Mouse (Mus musculus): ENCODE measurements around the gene March2. TPM values are rescaled to one million over a fixed set of nuclear protein-coding genes. Genes with fewer than 3 reads are reported as not detected.
A peak's percentile ranks its signal among the peaks of the same experiment; 100 is the strongest.

The March2 gene
- total RNA-seq (2014; rRNA removed; ENCODE audit: low replicate concordance) (117 and 124 TPM in 2 replicates), polyA plus RNA-seq (2015; fragmentation: Nextera tagmentation; extraction: Ambion mirVana) (87.6 and 88.5 TPM in 2 replicates)

DNA sequence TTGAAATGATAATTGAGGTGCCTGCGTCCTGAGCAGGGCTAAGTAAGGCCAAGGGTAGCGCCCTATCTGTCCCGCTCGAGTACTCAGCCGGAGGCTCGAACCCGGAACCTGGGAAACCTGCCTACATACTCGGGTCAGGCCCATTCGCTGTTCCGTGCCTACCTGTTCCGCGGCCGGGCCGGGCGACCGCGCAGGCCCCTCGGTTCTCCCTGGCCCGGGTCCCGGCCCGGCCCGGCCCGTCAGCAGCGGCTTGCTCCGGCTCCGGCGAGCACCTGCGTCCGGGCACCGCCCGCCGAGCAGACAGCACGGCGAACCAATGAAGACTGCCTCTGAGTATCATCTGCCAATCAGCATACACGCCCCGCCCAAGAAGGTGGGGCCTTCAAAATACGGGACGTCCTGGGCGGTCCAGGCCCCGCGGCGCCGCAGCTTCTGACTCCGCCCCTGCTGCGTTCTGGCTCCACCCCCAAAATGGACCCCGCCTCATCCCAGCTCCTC, at the start of gene March2:
March2 (minus strand) TSS at position 287 of the 498 bp plus-strand sequence.
- H3K4me2 ChIP-seq (ENCODE audit: low read depth, low read length), result peak within 1 kb of the TSS; percentile 85
- DNase-seq (ENCODE audit: low spot score) (peak; percentile 98), ATAC-seq (ENCODE audit: insufficient read depth, low read depth) (peak; percentile 100)
- H3K9ac ChIP-seq (replicated peaks; ENCODE audit: low read depth, low read length), result peak within 1 kb of the TSS; percentile 86
- no peaks in the 10 kb centered on the region for H3K9me3 ChIP-seq (replicated peaks; ENCODE audit: control insufficient read depth, low read length)
- H3K4me3 ChIP-seq (ENCODE audit: low read depth, low read length), result peak within 1 kb of the TSS; percentile 98
- H3K4me1 ChIP-seq (ENCODE audit: control insufficient read depth, insufficient read depth), result peaks cover under 1% of the 10 kb centered on the region; the same call in 1 of the 2 replicates
- no peaks in the 10 kb centered on the region for H3K27me3 ChIP-seq (ENCODE audit: control insufficient read depth, insufficient read depth, low read length)
- WGBS, result under 1% methylated on average over 46 of the region's 46 CpGs
- H3K36me3 ChIP-seq (replicated peaks; ENCODE audit: control insufficient read depth, insufficient read depth, low read length), result no peaks in the 10 kb centered on the region
- H3K27ac ChIP-seq (ENCODE audit: low read depth), result peak within 1 kb of the TSS; percentile 74
- TF ChIP-seq EP300 (IDR thresholded peaks at IDR 0.05; ENCODE audit: low read depth) (0 out of 2 replicates have a peak, but pooled peaks have one; percentile 28), CTCF (IDR thresholded peaks at IDR 0.05; ENCODE audit: low read depth) (no peak)

DNA sequence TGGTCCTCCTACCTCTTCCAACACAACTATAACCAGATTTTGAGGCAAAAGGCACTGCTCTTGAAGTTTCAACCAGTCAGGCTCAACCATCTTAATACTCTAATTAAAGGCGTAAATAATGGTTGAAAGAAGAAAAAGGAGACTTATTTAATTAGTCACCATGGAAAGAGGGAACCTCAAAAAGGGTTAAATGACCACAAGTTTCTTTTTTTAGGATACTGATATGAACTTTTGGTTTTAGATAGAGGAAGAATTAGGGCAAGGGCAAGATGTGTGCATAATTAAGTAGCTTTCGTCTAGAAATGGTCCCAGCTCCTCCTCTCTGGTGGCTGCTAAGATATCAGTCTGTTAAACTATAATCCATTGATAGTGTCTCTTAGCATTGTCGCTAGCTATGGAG, 47.9 kb upstream of the March2 start:
- 68% methylated on average over 3 of the region's 3 CpGs for WGBS
- H3K27ac ChIP-seq (ENCODE audit: low read depth), result no peak overlapping the region
- ATAC-seq (ENCODE audit: insufficient read depth, low read depth), result no peak
- no peak overlapping the region for H3K9ac ChIP-seq (replicated peaks; ENCODE audit: low read depth, low read length)
- DNase-seq (ENCODE audit: low spot score), result no peak
- H3K9me3 ChIP-seq (replicated peaks; ENCODE audit: control insufficient read depth, low read length), result no peaks in the 10 kb centered on the region
- no peak for TF ChIP-seq CTCF (IDR thresholded peaks at IDR 0.05; ENCODE audit: low read depth)
- TF ChIP-seq EP300 (IDR thresholded peaks at IDR 0.05; ENCODE audit: low read depth), result no peak
- no peaks in the 10 kb centered on the region for H3K36me3 ChIP-seq (replicated peaks; ENCODE audit: control insufficient read depth, insufficient read depth, low read length)
- H3K4me1 ChIP-seq (ENCODE audit: control insufficient read depth, insufficient read depth), result no peaks in the 10 kb centered on the region
- H3K4me3 ChIP-seq (ENCODE audit: low read depth, low read length), result no peak overlapping the region
- no peaks in the 10 kb centered on the region for H3K27me3 ChIP-seq (ENCODE audit: control insufficient read depth, insufficient read depth, low read length)
- no peak overlapping the region for H3K4me2 ChIP-seq (ENCODE audit: low read depth, low read length)

DNA sequence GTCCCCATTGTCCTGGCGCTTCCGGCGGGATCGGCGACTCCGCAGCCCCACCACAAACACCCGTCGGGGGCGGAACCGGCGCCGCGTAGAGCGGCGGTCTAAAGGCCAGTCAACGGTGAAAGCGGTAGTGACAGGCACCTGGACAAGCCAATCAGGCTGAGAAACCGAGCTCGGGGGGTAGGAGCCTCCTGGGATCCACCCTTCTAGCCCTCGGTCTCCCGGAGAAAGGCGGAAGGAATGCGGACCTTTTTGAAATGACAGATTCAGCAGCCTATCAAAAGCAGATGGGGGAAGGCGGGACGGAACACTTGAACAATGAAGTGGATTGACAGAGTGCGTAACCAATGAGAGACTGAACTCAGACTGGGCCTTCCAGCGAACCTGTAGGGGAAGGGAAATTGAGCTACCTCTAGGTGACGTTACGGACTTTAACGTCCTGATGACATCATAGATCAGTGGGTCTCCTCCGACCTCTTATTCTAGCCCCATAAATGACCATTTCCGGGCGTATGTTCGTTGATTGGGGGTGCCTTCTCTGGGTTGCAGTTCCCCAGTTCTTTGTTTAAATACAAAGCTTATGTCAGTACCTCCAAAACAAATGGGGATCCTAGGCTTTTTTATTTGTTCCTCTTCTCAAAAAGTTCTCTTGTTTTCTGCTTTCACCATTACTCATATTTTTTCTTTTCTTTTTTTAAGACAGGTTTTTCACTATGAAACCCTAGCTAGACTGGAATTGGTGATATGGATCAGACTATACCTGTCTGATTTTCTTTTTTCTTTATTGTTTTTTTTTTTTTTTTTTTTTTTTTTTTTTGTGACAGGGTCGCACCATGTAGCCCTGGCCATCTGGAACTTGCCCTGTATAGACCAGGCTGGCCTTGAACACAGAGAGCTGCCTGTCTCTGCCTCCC, 42.0 kb upstream of the March2 start, which contains the start of gene Rab11b:
Rab11b (minus strand) TSS at position 276 of the 911 bp plus-strand sequence.
- no peaks in the 10 kb centered on the region for H3K27me3 ChIP-seq (ENCODE audit: control insufficient read depth, insufficient read depth, low read length)
- H3K4me2 ChIP-seq (ENCODE audit: low read depth, low read length), result peak within 1 kb of the TSS; percentile 65
- peak within 1 kb of the TSS; percentile 71 for H3K4me3 ChIP-seq (ENCODE audit: low read depth, low read length)
- H3K27ac ChIP-seq (ENCODE audit: low read depth), result peak within 1 kb of the TSS; percentile 99
- TF ChIP-seq EP300 (IDR thresholded peaks at IDR 0.05; ENCODE audit: low read depth), result peak; percentile 58; the same call in 1 of the 2 replicates
- peak; percentile 16; the same call in 1 of the 2 replicates for TF ChIP-seq CTCF (IDR thresholded peaks at IDR 0.05; ENCODE audit: low read depth)
- peak; percentile 97 for ATAC-seq (ENCODE audit: insufficient read depth, low read depth)
- peaks cover 39% of the 10 kb centered on the region for H3K4me1 ChIP-seq (ENCODE audit: control insufficient read depth, insufficient read depth)
- H3K9me3 ChIP-seq (replicated peaks; ENCODE audit: control insufficient read depth, low read length), result no peaks in the 10 kb centered on the region
- H3K9ac ChIP-seq (replicated peaks; ENCODE audit: low read depth, low read length), result peak within 1 kb of the TSS; percentile 95
- no peaks in the 10 kb centered on the region for H3K36me3 ChIP-seq (replicated peaks; ENCODE audit: control insufficient read depth, insufficient read depth, low read length)
- DNase-seq (ENCODE audit: low spot score), result peak; percentile 100
- 3% methylated on average over 35 of the region's 35 CpGs for WGBS

DNA sequence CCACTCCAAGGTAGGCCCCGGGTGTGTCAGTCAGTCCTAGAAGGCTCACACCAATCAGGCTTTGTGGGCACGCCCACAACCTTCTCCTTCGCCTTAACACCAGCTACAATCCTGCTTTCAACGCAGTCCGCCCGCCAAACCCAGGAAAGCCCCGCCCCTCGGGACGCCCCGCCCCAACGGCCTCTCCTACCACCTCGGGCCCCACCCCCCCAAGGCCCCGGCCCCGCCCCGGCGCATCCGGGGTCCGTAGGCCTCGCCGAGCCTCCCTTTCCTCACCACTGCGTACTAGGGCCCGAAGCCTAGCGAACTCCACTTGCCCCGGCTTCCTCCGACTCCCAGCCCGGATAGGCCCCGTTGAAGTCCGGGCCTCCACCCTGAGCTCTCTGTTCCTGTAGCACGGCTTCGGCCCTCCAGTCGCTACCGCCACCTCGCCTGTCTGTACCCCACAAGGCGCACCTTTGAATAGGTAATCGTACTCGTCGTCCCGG, 41.3 kb upstream of the March2 start:
- Histone ChIP-seq H3K4me1 (ENCODE audit: control insufficient read depth, insufficient read depth) (peaks cover 43% of the 10 kb centered on the region), H3K27me3 (ENCODE audit: control insufficient read depth, insufficient read depth, low read length) (no peaks in the 10 kb centered on the region), H3K27ac (ENCODE audit: low read depth) (peak overlapping the region; percentile 99), H3K4me3 (ENCODE audit: low read depth, low read length) (peak overlapping the region; percentile 71), H3K4me2 (ENCODE audit: low read depth, low read length) (peak overlapping the region; percentile 65), H3K9me3 (replicated peaks; ENCODE audit: control insufficient read depth, low read length) (no peaks in the 10 kb centered on the region), H3K9ac (replicated peaks; ENCODE audit: low read depth, low read length) (peak overlapping the region; percentile 95), H3K36me3 (replicated peaks; ENCODE audit: control insufficient read depth, insufficient read depth, low read length) (no peaks in the 10 kb centered on the region)
- peak; percentile 84 for ATAC-seq (ENCODE audit: insufficient read depth, low read depth)
- DNase-seq (ENCODE audit: low spot score), result peak; percentile 72
- under 1% methylated on average over 35 of the region's 38 CpGs for WGBS
- TF ChIP-seq EP300 (IDR thresholded peaks at IDR 0.05; ENCODE audit: low read depth) (peak; percentile 63; the same call in 1 of the 2 replicates), CTCF (IDR thresholded peaks at IDR 0.05; ENCODE audit: low read depth) (no peak)

DNA sequence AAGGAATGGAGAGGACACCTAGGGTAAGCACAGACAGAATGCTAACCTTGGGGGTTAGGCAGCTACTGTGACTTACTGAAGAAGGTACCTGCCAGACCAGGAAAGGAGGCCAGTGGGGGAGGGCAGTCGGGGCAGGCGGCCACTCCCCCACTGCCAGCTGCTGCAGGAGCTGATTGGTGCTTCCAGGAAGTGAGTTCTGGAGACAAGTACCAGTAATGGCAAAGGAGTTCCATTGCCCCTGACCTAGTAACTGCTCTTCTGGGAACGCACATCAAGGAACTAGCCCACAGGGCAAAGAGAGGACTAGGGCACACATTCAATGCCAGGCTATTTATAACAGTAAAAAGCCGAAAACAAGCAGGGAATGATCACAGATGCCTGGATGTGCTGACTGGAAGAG, 38.8 kb upstream of the March2 start:
- Histone ChIP-seq H3K9ac (replicated peaks; ENCODE audit: low read depth, low read length) (0 out of 2 replicates have a peak overlapping the region, but pooled peaks have one; percentile 8), H3K36me3 (replicated peaks; ENCODE audit: control insufficient read depth, insufficient read depth, low read length) (no peaks in the 10 kb centered on the region), H3K9me3 (replicated peaks; ENCODE audit: control insufficient read depth, low read length) (no peaks in the 10 kb centered on the region), H3K4me2 (ENCODE audit: low read depth, low read length) (peak overlapping the region; percentile 26), H3K4me1 (ENCODE audit: control insufficient read depth, insufficient read depth) (peaks cover 46% of the 10 kb centered on the region), H3K4me3 (ENCODE audit: low read depth, low read length) (no peak overlapping the region), H3K27ac (ENCODE audit: low read depth) (peak overlapping the region; percentile 73), H3K27me3 (ENCODE audit: control insufficient read depth, insufficient read depth, low read length) (no peaks in the 10 kb centered on the region)
- peak; percentile 16 for DNase-seq (ENCODE audit: low spot score)
- WGBS, result 26% methylated on average over 4 of the region's 4 CpGs
- TF ChIP-seq CTCF (IDR thresholded peaks at IDR 0.05; ENCODE audit: low read depth) (no peak), EP300 (IDR thresholded peaks at IDR 0.05; ENCODE audit: low read depth) (no peak)
- no peak for ATAC-seq (ENCODE audit: insufficient read depth, low read depth)
